Mouse (Mus musculus) lung, postnatal 0 days (tissue): Measurements from ENCODE around the gene Hunk.

ENCODE experiments used
- CTCF ChIP-seq: IDR thresholded peaks from 2 replicates; pipeline ENCODE4 v1.5.1; 2016; ENCODE audit warnings: antibody characterized with exemption, mild to moderate bottlenecking
- EP300 ChIP-seq: IDR thresholded peaks from 2 replicates; pipeline ENCODE4 v1.6.1; 2016; ENCODE audit warnings: antibody characterized with exemption, mild to moderate bottlenecking, control low read depth

DNA sequence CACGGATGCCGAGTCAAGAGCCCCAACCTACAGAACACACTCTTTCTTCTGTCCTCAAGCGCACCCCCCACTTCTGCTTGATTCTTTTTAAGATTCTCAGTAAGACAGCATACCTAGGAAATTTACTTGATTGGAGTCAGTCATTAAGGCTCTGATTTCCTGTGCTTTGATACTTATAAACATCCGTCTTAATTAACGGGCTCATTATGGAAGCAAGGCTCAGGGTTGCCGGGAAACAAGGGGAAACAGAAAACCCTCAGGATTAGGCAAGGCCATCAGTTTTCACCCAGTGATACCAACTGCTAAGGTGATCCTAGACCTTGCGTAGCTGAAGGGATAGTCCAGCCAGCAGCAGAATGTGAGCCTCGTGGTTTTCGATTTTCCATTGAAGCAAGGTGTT lies 162.2 kb downstream of the Hunk start:
- TF ChIP-seq EP300: no peak
- TF ChIP-seq CTCF: no peak
